Mouse (Mus musculus): ENCODE measurements at regions not wholly inside any gene's neighbourhood (a gene's known extent, or its start where the extent isn't known, plus 50 kb on each side); places are given as distances from the start of the nearest gene placed in this dataset.
A peak's percentile ranks its signal among the peaks of the same experiment; 100 is the strongest.

- DNase-seq (ENCODE audit: low spot score in 2 of 2) = no peak
- intact Hi-C loops (cut with DNase I) = no loop called here
Measured at GRCm38 (mm10) chr6:19755647-19756046, 889.5 kb downstream of the Ankrd7 start.

- intact Hi-C loops (cut with DNase I) = loop anchor here (5.0 kb wide), 1 partner anchor 1447 kb away; no protein-coding TSS in a partner anchor
- DNase-seq (ENCODE audit: low spot score in 2 of 2) = peak in 1 of 2 experiments; percentile 8
Measured at GRCm38 (mm10) chr6:19765410-19765809, 899.3 kb downstream of the Ankrd7 start.
